Mouse (Mus musculus) embryo, embryonic 9.5 days (tissue): ENCODE data around the gene Atp1a1.

ENCODE experiments used
- DNase-seq: peaks from one replicate; pipeline ENCODE4 v3.0.0-alpha.2; 2017; ENCODE audit errors: extremely low spot score

The Atp1a1 gene

GRCm38 (mm10) chr3:101593266-101593651, 11.2 kb downstream of the Atp1a1 start:
- DNase-seq = no peak

GRCm38 (mm10) chr3:101592281-101593265, 11.9 kb downstream of the Atp1a1 start:
- DNase-seq = no peak

- no peak for DNase-seq
These were observed 14.1 kb downstream of the Atp1a1 start for GRCm38 (mm10) chr3:101590380-101590779.

- DNase-seq = no peak
These were observed 16.2 kb downstream of the Atp1a1 start for GRCm38 (mm10) chr3:101588299-101588698.

GRCm38 (mm10) chr3:101586794-101587193, 17.7 kb downstream of the Atp1a1 start:
- DNase-seq = no peak

GRCm38 (mm10) chr3:101578072-101578471, 26.4 kb downstream of the Atp1a1 start:
- DNase-seq = no peak

GRCm38 (mm10) chr3:101577361-101577760, 27.1 kb downstream of the Atp1a1 start:
- DNase-seq = no peak

- no peak for DNase-seq
These were observed 28.9 kb downstream of the Atp1a1 start for GRCm38 (mm10) chr3:101575527-101576085.

GRCm38 (mm10) chr3:101574463-101575193, 29.9 kb downstream of the Atp1a1 start:
- no peak for DNase-seq

- no peak for DNase-seq
These were observed 31.5 kb downstream of the Atp1a1 start for GRCm38 (mm10) chr3:101572991-101573390.

- DNase-seq = peak; percentile 31
These were observed 32.3 kb downstream of the Atp1a1 start for GRCm38 (mm10) chr3:101572174-101572626.

- DNase-seq = no peak
These were observed 32.9 kb downstream of the Atp1a1 start for GRCm38 (mm10) chr3:101571515-101572130.

GRCm38 (mm10) chr3:101570747-101571514, 33.6 kb downstream of the Atp1a1 start:
- no peak for DNase-seq

GRCm38 (mm10) chr3:101570246-101570645, 34.2 kb downstream of the Atp1a1 start:
- DNase-seq = no peak

GRCm38 (mm10) chr3:101568627-101569026, 35.9 kb downstream of the Atp1a1 start:
- DNase-seq = no peak

GRCm38 (mm10) chr3:101564011-101564410, 40.5 kb downstream of the Atp1a1 start:
- DNase-seq = no peak

- no peak for DNase-seq
These were observed 41.8 kb downstream of the Atp1a1 start for GRCm38 (mm10) chr3:101562510-101563209.

GRCm38 (mm10) chr3:101561948-101562347, 42.5 kb downstream of the Atp1a1 start:
- DNase-seq = no peak

- no peak for DNase-seq
These were observed 43.5 kb downstream of the Atp1a1 start for GRCm38 (mm10) chr3:101560841-101561522.

GRCm38 (mm10) chr3:101556712-101557111, 47.8 kb downstream of the Atp1a1 start:
- no peak for DNase-seq
